Mouse (Mus musculus) right cerebral cortex, postnatal 10 days (tissue): ENCODE measurements around the gene Sp140.
"Not testable (repeated sequence)": the region's sequence is repeated elsewhere in the genome, so short reads cannot be mapped to it uniquely, and the experiment has no call there.

Experiments used
- DNase-seq, 2 experiments: peaks; one replicate each; pipeline ENCODE4 v3.0.0; 2021; ENCODE audit warnings: low spot score in 2 of 2

Gene Sp140

GRCm38 (mm10) chr1:85600078-85600477 is at the start of gene Sp140:
TSS of gene Sp140 (plus strand) at chr1:85600378.
- DNase-seq: not testable (repeated sequence)

GRCm38 (mm10) chr1:85555261-85555660 is 44.9 kb upstream of the Sp140 start:
- DNase-seq: peak; percentile 25

- DNase-seq: not testable (repeated sequence)
These were observed 26.6 kb upstream of the Sp140 start for GRCm38 (mm10) chr1:85573554-85573953.

GRCm38 (mm10) chr1:85575376-85575775 is 24.8 kb upstream of the Sp140 start, which contains the start of gene G530012D18Rik:
TSS of gene G530012D18Rik (plus strand) at chr1:85575676.
- not testable (repeated sequence) for DNase-seq

- DNase-seq: not testable (repeated sequence)
These were observed 21.7 kb upstream of the Sp140 start for GRCm38 (mm10) chr1:85578372-85579010.

- DNase-seq: not testable (repeated sequence)
These were observed 20.7 kb upstream of the Sp140 start for GRCm38 (mm10) chr1:85579199-85580147.

- DNase-seq: not testable (repeated sequence)
These were observed 20.0 kb upstream of the Sp140 start for GRCm38 (mm10) chr1:85580148-85580534.

- DNase-seq: not testable (repeated sequence)
These were observed 19.6 kb upstream of the Sp140 start for GRCm38 (mm10) chr1:85580578-85580977.

- not testable (repeated sequence) for DNase-seq
These were observed 18.7 kb upstream of the Sp140 start for GRCm38 (mm10) chr1:85581518-85581917.

GRCm38 (mm10) chr1:85588697-85589096 is 11.5 kb upstream of the Sp140 start:
- not testable (repeated sequence) for DNase-seq

GRCm38 (mm10) chr1:85592526-85592925 is 7.7 kb upstream of the Sp140 start:
- not testable (repeated sequence) for DNase-seq

- DNase-seq: not testable (repeated sequence)
These were observed 1.7 kb upstream of the Sp140 start, which contains the start of gene Sp110 for GRCm38 (mm10) chr1:85598271-85599012. TSS of gene Sp110 (minus strand) at chr1:85598817.

GRCm38 (mm10) chr1:85600794-85601193 is 616 bp downstream of the Sp140 start:
- not testable (repeated sequence) for DNase-seq

- not testable (repeated sequence) for DNase-seq
These were observed 4.2 kb downstream of the Sp140 start for GRCm38 (mm10) chr1:85604341-85604740.

- not testable (repeated sequence) for DNase-seq
These were observed 8.2 kb downstream of the Sp140 start for GRCm38 (mm10) chr1:85608361-85608760.

GRCm38 (mm10) chr1:85610581-85610980 is 10.4 kb downstream of the Sp140 start:
- not testable (repeated sequence) for DNase-seq

- DNase-seq: not testable (repeated sequence)
These were observed 14.9 kb downstream of the Sp140 start for GRCm38 (mm10) chr1:85615096-85615495.

- DNase-seq: not testable (repeated sequence)
These were observed 15.6 kb downstream of the Sp140 start for GRCm38 (mm10) chr1:85615819-85616218.

GRCm38 (mm10) chr1:85617161-85617560 is 17.0 kb downstream of the Sp140 start:
- not testable (repeated sequence) for DNase-seq

- DNase-seq: not testable (repeated sequence)
These were observed 18.5 kb downstream of the Sp140 start for GRCm38 (mm10) chr1:85618689-85619088.

GRCm38 (mm10) chr1:85636936-85637335 is 36.8 kb downstream of the Sp140 start:
- DNase-seq: not testable (repeated sequence)
